Mouse (Mus musculus): ENCODE results near the gene Defa32.
"Not testable (repeated sequence)": the region's sequence is repeated elsewhere in the genome, so short reads cannot be mapped to it uniquely, and the experiment has no call there.

DNA sequence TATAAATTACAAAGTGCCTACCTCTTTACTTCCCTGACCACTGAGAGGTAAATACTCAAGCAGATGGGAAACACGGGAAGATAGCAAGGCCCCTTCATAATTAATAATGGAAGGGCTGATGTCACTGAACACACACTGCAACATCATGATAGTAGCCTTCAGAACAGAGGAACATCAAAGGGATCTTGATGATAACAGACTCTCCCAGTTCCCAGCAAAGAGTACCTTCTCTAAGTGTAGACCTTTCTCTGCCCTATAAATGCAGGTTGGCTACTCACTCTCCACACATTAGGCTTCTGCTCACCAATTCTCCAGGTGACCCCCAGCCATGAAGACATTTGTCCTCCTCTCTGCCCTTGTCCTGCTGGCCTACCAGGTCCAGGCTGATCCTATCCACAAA, 36.3 kb downstream of the Defa32 start, which contains the start of gene Defa37:
- not testable (repeated sequence) for TF ChIP-seq POLR2A (IDR thresholded peaks at IDR 0.05; ENCODE audit: low read depth, low read length); CTCF (IDR thresholded peaks at IDR 0.05; ENCODE audit: extremely low read depth, insufficient read length, insufficient replicate concordance, low read depth, low read length)

Data from small intestine, adult 2 months (tissue).